Mouse (Mus musculus): ENCODE results near the gene 4933402E13Rik.

4933402E13Rik gene

GRCm38 (mm10) chrX:62283199-62283598, at the start of gene 4933402E13Rik:
Gene 4933402E13Rik (plus strand): TSS chrX:62283499.
- no peak for DNase-seq
